Comparison of ENCODE assay signal across 19 mouse cellular contexts in the genomic region with DNA sequence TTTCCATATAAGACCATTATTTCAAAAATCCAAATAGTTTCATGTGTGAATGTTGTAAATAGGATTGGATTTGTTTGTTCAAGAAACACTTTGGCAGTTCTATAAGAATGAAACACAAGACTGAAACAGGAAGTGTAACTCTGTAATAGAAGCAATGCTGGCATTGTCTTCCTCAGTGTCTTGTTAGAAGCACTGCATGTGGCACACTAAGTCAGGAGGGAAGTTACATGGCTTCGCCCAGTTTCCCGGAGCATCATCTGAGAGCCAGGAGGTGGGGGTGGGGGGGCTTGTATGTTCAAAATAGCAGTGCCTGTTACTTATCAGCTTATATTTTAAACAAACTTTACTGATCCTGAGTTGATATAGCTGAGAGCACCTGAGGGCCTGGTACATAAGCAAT.
DNase-seq lines count a peak whose midpoint lies in the region; ATAC-seq and TF ChIP-seq lines count a peak whose summit lies in the region.
"Had no signal": no experiment of that assay in that cellular context is flagged by ENCODE, and none has a peak within 500 bp of the region (broad histone marks: within the 10 kb centered on the region; RNA-seq: fewer than 3 reads in every experiment).

No protein-coding gene starts in this region.

- TF ChIP-seq POLR2A in heart, adult 2 months (IDR thresholded peaks at IDR 0.05; ENCODE audit: insufficient read depth, low read depth, low read length): no peak

- no peaks in the 10 kb centered on the region for H3K36me3 ChIP-seq in heart, adult 2 months (ENCODE audit: control insufficient read depth, insufficient read depth, low read length)
- no peaks in the 10 kb centered on the region for H3K36me3 ChIP-seq in embryonic facial prominence, embryonic 10.5 days (replicated peaks)
- H3K36me3 ChIP-seq in hindbrain, postnatal 0 days (ENCODE audit: insufficient read depth, low read length): no peaks in the 10 kb centered on the region
- H3K36me3 ChIP-seq: forebrain, embryonic 15.5 days; heart, embryonic 15.5 days; hindbrain, embryonic 10.5 days; limb, embryonic 12.5 days; neural tube, embryonic 12.5 days had no signal

- WGBS in heart, adult 2 months: 76% methylated on average over 2 of the region's 2 CpGs
- 74% methylated on average over 2 of the region's 2 CpGs for WGBS in embryonic facial prominence, embryonic 10.5 days
- 81% methylated on average over 2 of the region's 2 CpGs for WGBS in hindbrain, postnatal 0 days

- peak; percentile 89 for ATAC-seq in megakaryocyte, adult 5-6 weeks (ENCODE audit: poor library complexity, severe bottlenecking)
- ATAC-seq in hindbrain, postnatal 0 days: no peak
- ATAC-seq: forebrain, embryonic 15.5 days had no signal

- H3K27ac ChIP-seq in heart, adult 2 months: no peak overlapping the region
- H3K27ac ChIP-seq in embryonic facial prominence, embryonic 10.5 days (replicated peaks): peak overlapping the region; percentile 10; the same call in 1 of the 2 replicates
- H3K27ac ChIP-seq in hindbrain, postnatal 0 days: no peak overlapping the region
- H3K27ac ChIP-seq: forebrain, embryonic 15.5 days; heart, embryonic 15.5 days; hindbrain, embryonic 10.5 days; left cerebral cortex, adult 2 months; limb, embryonic 12.5 days; neural tube, embryonic 12.5 days had no signal

- no peaks in the 10 kb centered on the region for H3K9me3 ChIP-seq in embryonic facial prominence, embryonic 10.5 days
- H3K9me3 ChIP-seq in hindbrain, postnatal 0 days (ENCODE audit: low read length): no peaks in the 10 kb centered on the region
- H3K9me3 ChIP-seq: forebrain, embryonic 15.5 days; heart, embryonic 15.5 days; hindbrain, embryonic 10.5 days; limb, embryonic 12.5 days; neural tube, embryonic 12.5 days had no signal

- H3K4me3 ChIP-seq in heart, adult 2 months: no peak overlapping the region
- H3K4me3 ChIP-seq in embryonic facial prominence, embryonic 10.5 days: no peak overlapping the region
- no peak overlapping the region for H3K4me3 ChIP-seq in hindbrain, postnatal 0 days (ENCODE audit: low read length)
- H3K4me3 ChIP-seq: forebrain, embryonic 15.5 days; heart, embryonic 15.5 days; hindbrain, embryonic 10.5 days; left cerebral cortex, adult 2 months; limb, embryonic 12.5 days; neural tube, embryonic 12.5 days had no signal

- TF ChIP-seq CTCF in heart, adult 2 months (IDR thresholded peaks at IDR 0.05): no peak
- TF ChIP-seq CTCF in hindbrain, postnatal 0 days (IDR thresholded peaks at IDR 0.05; ENCODE audit: low read depth): no peak

- DNase-seq in heart, adult 11 months: peak; percentile 50
- no peak for DNase-seq in heart, adult 2 months
- DNase-seq in 3T3-L1 (ENCODE audit: low read depth, low spot score): peak; percentile 9
- DNase-seq in embryonic facial prominence, embryonic 10.5 days (ENCODE audit: low spot score): no peak
- DNase-seq in right cerebral cortex, postnatal 25 days: no peak
- no peak for DNase-seq in hindbrain, postnatal 0 days (ENCODE audit: low spot score)
- DNase-seq in urinary bladder, postnatal 25 days (ENCODE audit: low spot score): no peak
- DNase-seq: adrenal gland, postnatal 36 days; cerebellum, adult 9-11 months; kidney, adult 8-10 months; kidney, postnatal 4 days had no signal

- intact Hi-C loops in heart, adult 2 months (cut with DNase I): no loop called here

- no peak overlapping the region for H3K9ac ChIP-seq in heart, adult 2 months (ENCODE audit: low read depth, low read length)
- H3K9ac ChIP-seq in hindbrain, postnatal 0 days (replicated peaks; ENCODE audit: low read length): no peak overlapping the region
- H3K9ac ChIP-seq: forebrain, embryonic 15.5 days; heart, embryonic 15.5 days; limb, embryonic 12.5 days; neural tube, embryonic 12.5 days had no signal

- H3K4me2 ChIP-seq in hindbrain, postnatal 0 days (ENCODE audit: low read depth, low read length): no peak overlapping the region
- H3K4me2 ChIP-seq: forebrain, embryonic 15.5 days; heart, embryonic 15.5 days; limb, embryonic 12.5 days; midbrain, embryonic 11.5 days; neural tube, embryonic 12.5 days had no signal

- H3K4me1 ChIP-seq in heart, adult 2 months (ENCODE audit: control insufficient read depth, insufficient read depth, low read length): no peaks in the 10 kb centered on the region
- peaks cover 11% of the 10 kb centered on the region; the same call in 1 of the 2 replicates for H3K4me1 ChIP-seq in embryonic facial prominence, embryonic 10.5 days
- H3K4me1 ChIP-seq in hindbrain, postnatal 0 days (ENCODE audit: insufficient read depth, low read length): no peaks in the 10 kb centered on the region
- H3K4me1 ChIP-seq: forebrain, embryonic 15.5 days; heart, embryonic 15.5 days; hindbrain, embryonic 10.5 days; neural tube, embryonic 12.5 days had no signal

- H3K27me3 ChIP-seq in heart, adult 2 months (ENCODE audit: control insufficient read depth, insufficient read depth, low read length): no peaks in the 10 kb centered on the region
- no peaks in the 10 kb centered on the region for H3K27me3 ChIP-seq in embryonic facial prominence, embryonic 10.5 days (replicated peaks; ENCODE audit: low read depth, poor library complexity, severe bottlenecking)
- H3K27me3 ChIP-seq in hindbrain, postnatal 0 days (ENCODE audit: insufficient read depth, low read length): no peaks in the 10 kb centered on the region
- H3K27me3 ChIP-seq: forebrain, embryonic 15.5 days; heart, embryonic 15.5 days; limb, embryonic 12.5 days; neural tube, embryonic 12.5 days had no signal

- no peak for TF ChIP-seq EP300 in heart, adult 2 months (IDR thresholded peaks at IDR 0.05; ENCODE audit: insufficient read depth, low read depth, low read length)

- no peaks in the 10 kb centered on the region for H3K79me2 ChIP-seq in heart, adult 2 months (replicated peaks; ENCODE audit: control insufficient read depth, insufficient read depth, low read length)

Comparison
In these comparisons a context has a peak if more than half of its experiments do, and no peak if none do; other contexts are left out.
1. DNase-seq: peak in heart, adult 11 months (single experiment) and 3T3-L1 (single experiment); none in heart, adult 2 months (0 of 2), embryonic facial prominence, embryonic 10.5 days (single experiment), right cerebral cortex, postnatal 25 days (single experiment), hindbrain, postnatal 0 days (single experiment) and urinary bladder, postnatal 25 days (single experiment).